Mouse (Mus musculus) neural tube, embryonic 13.5 days (tissue): ENCODE results near the gene Zfp740. TPM values are rescaled to one million over a fixed set of nuclear protein-coding genes. Genes with fewer than 3 reads are reported as not detected.

ENCODE experiments used
- ATAC-seq: fragments of 200-750 bp; cut with Nextera tagmentation; 2 replicates; pipeline ENCODE4 v1.8.0; 2017; ENCODE audit warnings: low read depth, mild to moderate bottlenecking, moderate TSS enrichment, moderate library complexity
- H3K27ac ChIP-seq: fragments of 300-500 bp; sonication (generic); replicated peaks from 2 replicates; pipeline ENCODE4 v1.5.1; 2015; ENCODE audit warnings: moderate library complexity, mild to moderate bottlenecking, inconsistent platforms
- H3K27me3 ChIP-seq: fragments of 300-500 bp; sonication (generic); 2 replicates; pipeline ENCODE4 v1.6.1; 2015; ENCODE audit warnings: mild to moderate bottlenecking, inconsistent platforms
- H3K36me3 ChIP-seq: fragments of 300-500 bp; sonication (generic); 2 replicates; pipeline ENCODE4 v1.6.1; 2015; ENCODE audit warnings: mild to moderate bottlenecking, inconsistent platforms
- H3K4me1 ChIP-seq: fragments of 300-500 bp; sonication (generic); replicated peaks from 2 replicates; pipeline ENCODE4 v1.6.1; 2015; ENCODE audit warnings: inconsistent platforms
- H3K4me2 ChIP-seq: fragments of 300-500 bp; sonication (generic); 2 replicates; pipeline ENCODE4 v1.6.1; 2015; ENCODE audit warnings: inconsistent platforms, mild to moderate bottlenecking, moderate library complexity
- H3K4me3 ChIP-seq: fragments of 300-500 bp; sonication (generic); 2 replicates; pipeline ENCODE4 v1.5.1; 2015; ENCODE audit warnings: mild to moderate bottlenecking, inconsistent platforms
- H3K9ac ChIP-seq: fragments of 300-500 bp; sonication (generic); 2 replicates; pipeline ENCODE4 v1.6.1; 2015; ENCODE audit warnings: moderate library complexity, mild to moderate bottlenecking, inconsistent platforms
- H3K9me3 ChIP-seq: fragments of 300-500 bp; sonication (generic); 2 replicates; pipeline ENCODE4 v1.6.1; 2016; ENCODE audit warnings: inconsistent platforms
- WGBS: fragments of 180-500 bp; shearing (Covaris S2); methylation state at CpG from one replicate; pipeline ENCODE4 v1.1.7; 2015; 5-methylcytosine and 5-hydroxymethylcytosine counted together
- polyA plus RNA-seq: library from polyadenylated mRNA; unstranded; fragments of >200 nt; fragmentation: Nextera tagmentation; extraction: Ambion mirVana; gene quantifications from 2 replicates; pipeline ENCODE4 v1.2.1, GENCODE M21; 2015

The Zfp740 gene
- polyA plus RNA-seq, 1 experiment from 2014 or later, result 64.8 TPM

DNA sequence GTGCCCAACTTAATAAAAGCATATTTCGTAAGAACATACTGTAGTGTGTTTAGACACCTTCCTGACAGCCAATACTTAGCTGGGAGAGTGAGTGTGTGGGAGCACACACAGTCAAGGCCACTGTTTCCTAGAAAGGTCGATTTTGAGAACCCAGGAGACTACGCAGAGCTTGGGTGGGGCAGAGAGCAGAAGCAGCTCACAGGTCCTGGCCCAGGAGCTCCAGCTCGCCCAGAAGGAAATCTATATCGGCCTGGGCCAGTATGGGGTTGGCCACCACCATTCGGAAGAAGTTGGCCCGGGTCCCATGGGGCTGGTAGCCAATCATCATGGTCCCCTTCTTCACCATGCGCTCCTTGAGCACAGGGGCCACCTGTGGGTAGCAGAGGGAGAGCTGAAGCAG lies 25.6 kb upstream of the Zfp740 start:
- Histone ChIP-seq H3K36me3 (peaks cover 13% of the 10 kb centered on the region), H3K4me1 (no peaks in the 10 kb centered on the region), H3K27ac (no peak overlapping the region), H3K4me2 (no peak overlapping the region), H3K27me3 (no peaks in the 10 kb centered on the region), H3K9ac (no peak overlapping the region), H3K9me3 (no peaks in the 10 kb centered on the region), H3K4me3 (no peak overlapping the region)
- no peak for ATAC-seq
- WGBS, result 87% methylated on average over 8 of the region's 8 CpGs

- Histone ChIP-seq H3K9ac (no peak overlapping the region), H3K27me3 (no peaks in the 10 kb centered on the region), H3K4me2 (no peak overlapping the region), H3K27ac (no peak overlapping the region), H3K36me3 (peaks cover 16% of the 10 kb centered on the region), H3K9me3 (no peaks in the 10 kb centered on the region), H3K4me1 (no peaks in the 10 kb centered on the region), H3K4me3 (no peak overlapping the region)
- 22% methylated on average over 6 of the region's 6 CpGs for WGBS
- ATAC-seq, result 0 out of 2 replicates have a peak, but pooled peaks have one; percentile 32
Observed at GRCm38 (mm10) chr15:102178279-102178678, 24.8 kb upstream of the Zfp740 start.

GRCm38 (mm10) chr15:102179106-102179505 lies 23.9 kb upstream of the Zfp740 start:
- 78% methylated on average over 9 of the region's 9 CpGs for WGBS
- no peaks in the 10 kb centered on the region for H3K9me3 ChIP-seq
- H3K27ac ChIP-seq, result no peak overlapping the region
- H3K4me2 ChIP-seq, result no peak overlapping the region
- peaks cover 21% of the 10 kb centered on the region for H3K36me3 ChIP-seq
- no peak overlapping the region for H3K4me3 ChIP-seq
- H3K4me1 ChIP-seq, result no peaks in the 10 kb centered on the region
- ATAC-seq, result no peak
- H3K27me3 ChIP-seq, result no peaks in the 10 kb centered on the region
- H3K9ac ChIP-seq, result no peak overlapping the region

- H3K4me1 ChIP-seq, result no peaks in the 10 kb centered on the region
- H3K27me3 ChIP-seq, result no peaks in the 10 kb centered on the region
- peaks cover 26% of the 10 kb centered on the region for H3K36me3 ChIP-seq
- no peaks in the 10 kb centered on the region for H3K9me3 ChIP-seq
- H3K27ac ChIP-seq, result no peak overlapping the region
- no peak overlapping the region for H3K4me2 ChIP-seq
- 89% methylated on average over 14 of the region's 14 CpGs for WGBS
- H3K4me3 ChIP-seq, result no peak overlapping the region
- ATAC-seq, result no peak
- H3K9ac ChIP-seq, result no peak overlapping the region
Observed at GRCm38 (mm10) chr15:102179924-102180323, 23.1 kb upstream of the Zfp740 start.

- 85% methylated on average over 3 of the region's 3 CpGs for WGBS
- Histone ChIP-seq H3K4me1 (no peaks in the 10 kb centered on the region), H3K36me3 (peaks cover 27% of the 10 kb centered on the region), H3K9me3 (no peaks in the 10 kb centered on the region), H3K4me3 (no peak overlapping the region), H3K27me3 (no peaks in the 10 kb centered on the region), H3K9ac (no peak overlapping the region), H3K27ac (no peak overlapping the region), H3K4me2 (no peak overlapping the region)
- no peak for ATAC-seq
Observed at GRCm38 (mm10) chr15:102183076-102183475, 20.0 kb upstream of the Zfp740 start.

DNA sequence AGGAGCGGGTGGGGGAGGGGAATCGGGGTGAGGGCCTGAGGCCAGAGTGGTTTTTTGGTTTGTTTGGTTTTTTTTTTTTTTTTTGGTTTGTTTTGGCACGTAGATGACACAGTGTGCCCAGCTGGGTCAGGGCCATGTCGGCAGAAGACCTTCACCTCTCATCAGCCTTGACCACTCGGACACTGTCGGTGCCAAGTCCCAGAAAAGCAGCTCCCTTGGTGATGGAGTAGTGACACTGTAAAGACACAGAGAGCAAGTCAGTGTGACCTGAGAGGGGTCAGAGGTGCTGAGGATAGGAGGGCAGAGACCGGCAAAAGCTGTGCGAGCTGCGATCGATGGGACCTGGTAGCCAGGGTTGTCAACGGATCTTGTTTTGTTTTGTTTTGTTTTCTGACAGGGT lies 16.8 kb upstream of the Zfp740 start:
- Histone ChIP-seq H3K36me3 (peaks cover 24% of the 10 kb centered on the region), H3K27me3 (no peaks in the 10 kb centered on the region), H3K4me2 (no peak overlapping the region), H3K4me1 (no peaks in the 10 kb centered on the region), H3K4me3 (no peak overlapping the region), H3K9me3 (no peaks in the 10 kb centered on the region), H3K27ac (no peak overlapping the region), H3K9ac (no peak overlapping the region)
- no peak for ATAC-seq
- WGBS, result 87% methylated on average over 11 of the region's 11 CpGs

GRCm38 (mm10) chr15:102188096-102188495 lies 15.0 kb upstream of the Zfp740 start:
- Histone ChIP-seq H3K36me3 (peaks cover 22% of the 10 kb centered on the region), H3K27me3 (no peaks in the 10 kb centered on the region), H3K4me2 (no peak overlapping the region), H3K4me1 (no peaks in the 10 kb centered on the region), H3K27ac (no peak overlapping the region), H3K9me3 (no peaks in the 10 kb centered on the region), H3K4me3 (no peak overlapping the region), H3K9ac (no peak overlapping the region)
- 90% methylated on average over 10 of the region's 10 CpGs for WGBS
- ATAC-seq, result no peak

DNA sequence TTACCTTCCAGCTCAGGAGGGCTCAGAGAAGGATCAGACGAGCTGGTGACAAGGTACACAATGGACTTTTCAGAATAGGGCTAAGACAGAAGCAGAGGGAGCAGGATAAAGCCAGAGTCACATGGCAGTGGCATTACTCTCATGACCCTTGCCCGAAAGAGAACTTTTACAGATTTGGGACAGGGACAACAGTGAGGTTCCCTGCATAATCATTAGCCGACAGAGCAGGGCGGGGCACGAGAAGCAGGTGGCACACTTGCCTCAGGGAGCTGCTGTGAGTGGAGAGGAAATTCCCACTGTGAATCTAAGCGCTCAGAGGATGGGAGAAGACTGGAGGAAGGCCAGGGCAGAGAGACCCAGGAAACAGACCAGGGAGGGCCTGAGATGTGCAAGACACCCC lies 14.2 kb upstream of the Zfp740 start:
- WGBS, result 59% methylated on average over 6 of the region's 6 CpGs
- no peak for ATAC-seq
- no peak overlapping the region for H3K4me3 ChIP-seq

GRCm38 (mm10) chr15:102191699-102192098 lies 11.3 kb upstream of the Zfp740 start:
- no peak overlapping the region for H3K9ac ChIP-seq
- ATAC-seq, result no peak
- WGBS, result 61% methylated on average over 7 of the region's 7 CpGs
- no peak overlapping the region for H3K4me3 ChIP-seq
- no peak overlapping the region for H3K4me2 ChIP-seq
- H3K9me3 ChIP-seq, result no peaks in the 10 kb centered on the region
- H3K27me3 ChIP-seq, result no peaks in the 10 kb centered on the region
- no peaks in the 10 kb centered on the region for H3K4me1 ChIP-seq
- H3K27ac ChIP-seq, result no peak overlapping the region
- no peaks in the 10 kb centered on the region for H3K36me3 ChIP-seq

More for the DNA sequence above, 14.2 kb upstream of the Zfp740 start:
- H3K27me3 ChIP-seq, result no peaks in the 10 kb centered on the region
- H3K4me2 ChIP-seq, result no peak overlapping the region
- no peaks in the 10 kb centered on the region for H3K9me3 ChIP-seq
- H3K4me1 ChIP-seq, result no peaks in the 10 kb centered on the region
- H3K27ac ChIP-seq, result no peak overlapping the region
- H3K9ac ChIP-seq, result no peak overlapping the region
- H3K36me3 ChIP-seq, result peaks cover 18% of the 10 kb centered on the region

DNA sequence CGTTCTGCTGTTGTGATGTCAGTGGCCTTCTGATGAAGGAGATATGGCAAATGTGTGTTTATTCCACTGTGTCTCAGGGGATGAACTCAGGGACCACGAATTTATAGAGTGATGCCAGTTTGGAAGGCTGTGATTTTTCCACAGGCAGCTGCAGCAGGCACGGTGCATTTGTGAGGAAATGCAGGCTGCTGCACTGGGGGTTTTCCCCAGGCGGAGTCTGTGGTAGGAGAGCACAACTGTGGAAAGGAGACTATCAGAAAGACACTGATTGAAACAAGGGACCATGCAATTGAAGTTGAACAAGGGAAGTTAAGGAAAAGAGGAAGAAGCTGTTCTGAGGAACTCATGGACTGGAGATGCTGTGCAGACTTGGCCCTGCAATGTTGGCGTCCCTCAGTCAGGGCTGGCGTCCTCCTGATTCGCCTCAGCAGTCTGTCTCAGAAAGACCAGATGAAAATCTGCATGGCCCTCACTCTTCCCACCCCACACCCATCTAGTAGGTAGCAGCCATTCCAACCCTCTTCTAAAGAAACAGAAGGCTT lies 10.7 kb upstream of the Zfp740 start:
- Histone ChIP-seq H3K27me3 (no peaks in the 10 kb centered on the region), H3K9ac (no peak overlapping the region), H3K27ac (no peak overlapping the region), H3K9me3 (no peaks in the 10 kb centered on the region), H3K36me3 (no peaks in the 10 kb centered on the region), H3K4me1 (no peaks in the 10 kb centered on the region), H3K4me2 (no peak overlapping the region), H3K4me3 (no peak overlapping the region)
- ATAC-seq, result no peak
- 88% methylated on average over 7 of the region's 7 CpGs for WGBS

DNA sequence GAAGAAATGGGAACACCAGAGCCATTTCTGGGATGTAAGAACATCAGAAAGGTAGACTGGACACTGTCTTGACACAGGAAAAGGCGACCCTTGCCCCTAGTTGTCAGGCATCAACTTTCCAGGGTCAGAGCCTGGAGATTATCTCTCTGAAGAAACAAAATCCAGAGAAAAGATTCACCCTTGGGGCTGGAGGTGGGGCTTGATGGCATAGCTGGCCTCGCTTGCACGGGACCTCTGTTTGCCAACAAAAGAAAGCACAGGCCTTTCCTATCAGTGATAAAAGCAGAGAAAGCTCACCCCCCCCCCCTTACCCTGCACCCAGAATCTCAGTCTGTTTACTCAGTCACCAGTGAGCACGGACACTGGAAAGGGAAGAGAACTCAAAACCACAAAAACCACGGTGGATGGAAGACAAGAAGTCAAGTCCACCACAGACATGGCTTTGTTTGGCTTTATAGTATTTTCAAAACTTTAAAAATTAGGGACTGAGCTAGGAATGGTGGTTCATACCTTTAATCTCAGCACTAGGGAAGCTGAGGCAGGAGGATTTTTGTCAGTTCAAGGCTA lies 10.1 kb upstream of the Zfp740 start:
- no peak overlapping the region for H3K27ac ChIP-seq
- H3K9ac ChIP-seq, result no peak overlapping the region
- no peak overlapping the region for H3K4me2 ChIP-seq
- no peak overlapping the region for H3K4me3 ChIP-seq
- WGBS, result 69% methylated on average over 5 of the region's 5 CpGs
- ATAC-seq, result no peak
- H3K4me1 ChIP-seq, result no peaks in the 10 kb centered on the region
- H3K36me3 ChIP-seq, result no peaks in the 10 kb centered on the region
- H3K27me3 ChIP-seq, result no peaks in the 10 kb centered on the region
- H3K9me3 ChIP-seq, result no peaks in the 10 kb centered on the region

DNA sequence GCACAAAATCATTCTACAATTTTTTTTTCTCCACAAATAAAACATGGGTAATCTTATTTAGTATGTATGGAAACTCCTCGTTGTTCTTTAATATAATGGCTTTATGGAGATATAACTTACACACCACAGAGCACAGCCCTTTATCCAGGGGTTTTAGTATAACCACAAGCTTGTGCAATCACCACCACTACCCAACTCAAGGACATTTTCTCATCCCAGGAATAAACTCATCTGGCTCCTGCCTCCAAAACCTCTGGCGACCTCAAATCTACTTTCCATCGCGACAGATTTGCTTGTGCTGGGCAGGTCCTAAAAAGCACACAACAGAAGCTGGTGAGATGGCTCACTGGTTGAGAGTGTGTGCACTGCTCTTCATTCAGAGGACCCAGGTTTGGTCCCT lies 9.4 kb upstream of the Zfp740 start:
- ATAC-seq, result no peak
- 90% methylated on average over 4 of the region's 4 CpGs for WGBS
- no peak overlapping the region for H3K9ac ChIP-seq
- no peak overlapping the region for H3K4me2 ChIP-seq
- H3K4me3 ChIP-seq, result no peak overlapping the region
- no peak overlapping the region for H3K27ac ChIP-seq
- no peaks in the 10 kb centered on the region for H3K9me3 ChIP-seq
- no peaks in the 10 kb centered on the region for H3K4me1 ChIP-seq
- no peaks in the 10 kb centered on the region for H3K27me3 ChIP-seq
- H3K36me3 ChIP-seq, result no peaks in the 10 kb centered on the region

GRCm38 (mm10) chr15:102194439-102194838 lies 8.6 kb upstream of the Zfp740 start:
- 92% methylated on average over 4 of the region's 4 CpGs for WGBS
- no peak for ATAC-seq
- Histone ChIP-seq H3K9me3 (no peaks in the 10 kb centered on the region), H3K27me3 (no peaks in the 10 kb centered on the region), H3K4me2 (no peak overlapping the region), H3K4me3 (no peak overlapping the region), H3K4me1 (no peaks in the 10 kb centered on the region), H3K27ac (no peak overlapping the region), H3K9ac (no peak overlapping the region), H3K36me3 (no peaks in the 10 kb centered on the region)
